Mouse (Mus musculus): ENCODE measurements around the gene Cox8c.

- TF ChIP-seq CTCF (IDR thresholded peaks at IDR 0.05; ENCODE audit: insufficient read depth, low read depth, low read length) (no peak), POLR2A (IDR thresholded peaks at IDR 0.05; ENCODE audit: insufficient read depth, low read depth, low read length) (no peak)
Measured at GRCm38 (mm10) chr12:102929764-102930163, 30.6 kb downstream of the Cox8c start.

Measured in olfactory bulb, adult 2 months (tissue).